Mouse (Mus musculus) liver, postnatal 0 days (tissue): ENCODE results near the gene Dnajb13. TPM values are rescaled to one million over a fixed set of nuclear protein-coding genes. Genes with fewer than 3 reads are reported as not detected.
"Not testable (repeated sequence)": the region's sequence is repeated elsewhere in the genome, so short reads cannot be mapped to it uniquely, and the experiment has no call there.

ENCODE experiments used
- ATAC-seq: fragments of 200-750 bp; cut with Nextera tagmentation; 2 replicates; pipeline ENCODE4 v1.8.0; 2017; ENCODE audit warnings: mild to moderate bottlenecking, moderate library complexity
- DNase-seq: peaks from one replicate; pipeline ENCODE4 v3.0.0-alpha.2; 2016
- H3K27ac ChIP-seq: fragments of 300-500 bp; sonication (generic); 2 replicates; pipeline ENCODE4 v1.5.1; 2014; ENCODE audit warnings: antibody characterized with exemption, moderate library complexity, mild to moderate bottlenecking, low read depth
- H3K27me3 ChIP-seq: fragments of 300-500 bp; sonication (generic); 2 replicates; pipeline ENCODE4 v1.6.1; 2014; ENCODE audit warnings: low read length, control low read depth, mixed read lengths; ENCODE audit not compliant: insufficient read depth
- H3K36me3 ChIP-seq: fragments of 300-500 bp; sonication (generic); replicated peaks from 2 replicates; pipeline ENCODE4 v1.6.1; 2014; ENCODE audit warnings: mild to moderate bottlenecking, control low read depth, low read length, moderate library complexity, mixed read lengths; ENCODE audit not compliant: insufficient read depth
- H3K4me1 ChIP-seq: fragments of 300-500 bp; sonication (generic); 2 replicates; pipeline ENCODE4 v1.6.1; 2014; ENCODE audit warnings: antibody characterized with exemption, mild to moderate bottlenecking, control low read depth; ENCODE audit not compliant: insufficient read depth
- H3K4me2 ChIP-seq: fragments of 300-500 bp; sonication (generic); 2 replicates; pipeline ENCODE4 v1.6.1; 2014; ENCODE audit warnings: low read depth, mild to moderate bottlenecking, low read length, moderate library complexity, mixed read lengths
- H3K4me3 ChIP-seq: fragments of 300-500 bp; sonication (generic); 2 replicates; pipeline ENCODE4 v1.5.1; 2014; ENCODE audit warnings: low read depth, low read length
- H3K9ac ChIP-seq: fragments of 300-500 bp; sonication (generic); replicated peaks from 2 replicates; pipeline ENCODE4 v1.6.1; 2014; ENCODE audit warnings: mild to moderate bottlenecking, moderate library complexity
- H3K9me3 ChIP-seq: fragments of 300-500 bp; sonication (generic); 2 replicates; pipeline ENCODE4 v1.6.1; 2016; ENCODE audit warnings: mild to moderate bottlenecking, control low read depth, low read length, mixed read lengths
- CTCF ChIP-seq: sonication (generic); IDR thresholded peaks from 2 replicates; pipeline ENCODE4 v1.5.1; 2016; ENCODE audit warnings: antibody characterized with exemption, low read depth
- EP300 ChIP-seq: IDR thresholded peaks from 2 replicates; pipeline ENCODE4 v1.6.1; 2016; ENCODE audit warnings: antibody characterized with exemption, low read depth, mild to moderate bottlenecking
- WGBS: fragments of 180-500 bp; shearing (Covaris S2); extraction: QIAGEN DNeasy Blood & Tissue Kit; methylation state at CpG from one replicate; pipeline ENCODE4 v1.1.7; 2014; ENCODE audit not compliant: insufficient replicate concordance; 5-methylcytosine and 5-hydroxymethylcytosine counted together
- polyA plus RNA-seq: library from polyadenylated mRNA; unstranded; fragments of >200 nt; fragmentation: Nextera tagmentation; extraction: Ambion mirVana; gene quantifications from 2 replicates; pipeline ENCODE4 v1.2.1, GENCODE M21; 2015

Dnajb13 gene
- polyA plus RNA-seq, 1 experiment from 2014 or later = 1.8 TPM

DNA sequence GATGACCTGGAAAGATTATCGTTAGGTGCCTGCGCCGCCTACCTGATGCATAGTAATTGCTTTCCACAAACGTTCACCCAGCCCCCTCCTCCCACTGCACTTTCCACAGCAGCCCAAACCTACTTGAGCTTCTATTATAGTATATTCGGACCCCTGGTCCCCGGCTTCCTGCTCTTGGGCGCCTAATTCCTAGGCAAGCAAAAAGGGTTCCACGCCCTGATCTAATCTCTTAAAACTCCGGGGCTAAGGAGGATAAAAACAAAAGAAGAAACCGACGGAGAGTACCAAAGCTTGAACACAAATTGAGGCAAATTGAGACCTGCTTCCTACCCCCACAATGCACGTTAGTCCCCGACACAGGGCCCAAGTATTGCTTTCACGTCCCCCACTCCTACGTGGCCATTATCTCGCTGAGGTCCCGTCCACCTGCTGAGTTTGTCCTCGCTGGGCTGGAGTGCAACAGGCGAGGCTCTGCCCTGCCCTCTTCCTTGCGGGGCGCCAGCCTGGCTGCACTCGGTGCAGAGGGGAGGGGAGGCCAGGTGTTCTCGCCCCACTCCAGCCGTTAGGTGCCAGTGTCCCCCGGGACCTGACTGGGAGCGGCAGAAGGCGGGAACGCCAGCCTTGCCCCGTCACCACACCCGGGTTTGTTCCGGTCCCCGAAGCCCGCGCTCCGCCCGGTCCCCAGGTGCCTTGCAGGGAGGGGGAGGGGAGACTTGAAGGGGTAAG lies 22.2 kb downstream of the Dnajb13 start:
- Histone ChIP-seq H3K4me1 (peaks cover 40% of the 10 kb centered on the region), H3K27ac (peak overlapping the region; percentile 94), H3K9ac (peak overlapping the region; percentile 75), H3K36me3 (peaks cover 33% of the 10 kb centered on the region), H3K4me3 (peak overlapping the region; percentile 82), H3K4me2 (peak overlapping the region; percentile 93), H3K27me3 (no peaks in the 10 kb centered on the region), H3K9me3 (no peaks in the 10 kb centered on the region)
- DNase-seq (no peak), ATAC-seq (peak; percentile 59)
- WGBS = 1% methylated on average over 34 of the region's 36 CpGs
- no peak; the same call in 1 of the 2 replicates for TF ChIP-seq EP300
- peak; percentile 19; the same call in 1 of the 2 replicates for TF ChIP-seq CTCF

DNA sequence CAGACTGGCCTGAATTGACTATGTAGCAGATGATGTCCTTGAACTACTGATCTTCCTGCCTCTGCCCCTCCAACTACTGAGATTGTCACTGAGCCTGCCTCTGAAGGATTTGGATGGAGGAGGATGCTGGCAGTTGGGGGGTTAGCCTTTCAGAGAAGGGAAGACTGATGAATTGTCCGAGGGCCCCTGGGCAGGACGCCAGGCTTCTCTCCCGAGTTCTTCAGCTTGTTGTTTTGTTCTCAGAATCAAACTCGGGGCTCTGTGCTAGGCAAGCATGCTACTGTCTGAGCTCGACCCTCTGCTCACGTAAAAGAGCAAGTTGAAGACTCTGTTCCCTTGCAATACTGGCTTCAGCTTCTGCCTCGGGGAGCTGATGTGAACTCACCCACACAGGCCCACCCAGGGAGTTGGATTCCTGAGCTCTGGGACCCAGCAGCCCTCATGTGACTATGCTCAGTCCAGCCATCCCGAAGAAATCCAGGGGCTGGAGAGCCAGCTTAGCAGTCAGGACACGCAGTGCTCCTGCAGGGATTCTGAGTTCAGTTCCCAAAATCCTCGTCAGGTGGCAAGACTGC lies 26.2 kb downstream of the Dnajb13 start:
- peaks cover 12% of the 10 kb centered on the region for H3K4me1 ChIP-seq
- 62% methylated on average over 10 of the region's 10 CpGs for WGBS
- no peak for TF ChIP-seq CTCF
- no peak for TF ChIP-seq EP300
- DNase-seq (no peak), ATAC-seq (no peak)
- H3K27me3 ChIP-seq = no peaks in the 10 kb centered on the region
- no peaks in the 10 kb centered on the region for H3K9me3 ChIP-seq
- H3K27ac ChIP-seq = no peak overlapping the region
- H3K4me2 ChIP-seq = no peak overlapping the region
- no peaks in the 10 kb centered on the region for H3K36me3 ChIP-seq
- H3K4me3 ChIP-seq = no peak overlapping the region
- no peak overlapping the region for H3K9ac ChIP-seq

DNA sequence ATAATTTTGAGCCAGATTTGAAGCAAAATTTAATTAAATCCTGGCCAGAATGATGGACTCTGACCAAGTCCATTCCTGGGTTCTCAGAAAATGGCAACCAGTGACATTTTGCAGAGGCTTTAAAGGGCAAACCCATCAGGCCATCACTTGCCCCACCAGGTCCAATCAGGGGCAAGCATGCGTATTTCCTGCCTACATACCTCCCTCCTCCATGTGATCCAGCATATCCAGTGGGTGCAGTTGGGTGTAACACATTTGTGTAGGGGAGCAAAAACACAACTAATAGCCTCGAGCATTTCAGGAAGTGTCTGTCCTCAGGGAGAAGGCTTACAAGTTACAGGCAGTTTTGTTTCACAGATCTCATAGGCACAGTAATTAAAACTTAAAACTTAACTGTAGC lies 27.5 kb downstream of the Dnajb13 start:
- H3K9ac ChIP-seq = no peak overlapping the region

DNA sequence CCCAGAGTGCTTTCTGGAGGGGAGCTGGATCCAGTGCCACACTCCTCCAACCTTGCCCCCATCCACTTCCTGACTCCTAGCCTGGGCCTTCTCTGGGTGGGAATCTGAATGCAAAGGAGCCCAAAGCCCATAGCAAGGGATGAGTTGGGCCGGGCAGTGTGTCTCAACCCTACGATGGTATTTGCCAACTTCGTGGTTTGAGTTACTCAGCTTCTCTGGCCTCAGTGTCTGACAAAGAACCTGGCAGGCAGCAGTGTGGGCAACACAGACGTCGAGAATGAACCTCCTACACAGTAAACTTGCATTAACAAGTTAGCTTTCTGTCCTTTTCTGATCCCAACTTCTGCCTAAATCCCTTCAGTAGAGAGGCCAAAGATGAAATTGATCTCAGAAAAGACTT lies 30.3 kb downstream of the Dnajb13 start:
- no peaks in the 10 kb centered on the region for H3K27me3 ChIP-seq
- no peak overlapping the region for H3K4me3 ChIP-seq
- no peak overlapping the region for H3K27ac ChIP-seq
- no peak overlapping the region for H3K4me2 ChIP-seq
- TF ChIP-seq CTCF (no peak), EP300 (no peak)
- no peaks in the 10 kb centered on the region for H3K9me3 ChIP-seq
- no peak overlapping the region for H3K9ac ChIP-seq
- ATAC-seq (no peak), DNase-seq (no peak)
- H3K36me3 ChIP-seq = no peaks in the 10 kb centered on the region
- 69% methylated on average over 5 of the region's 5 CpGs for WGBS
- no peaks in the 10 kb centered on the region for H3K4me1 ChIP-seq

More for the DNA sequence above, 27.5 kb downstream of the Dnajb13 start:
- WGBS = 53% methylated on average over 2 of the region's 2 CpGs
- no peak for TF ChIP-seq CTCF
- TF ChIP-seq EP300 = no peak
- peak overlapping the region; percentile 22; the same call in 1 of the 2 replicates for H3K27ac ChIP-seq
- no peaks in the 10 kb centered on the region for H3K9me3 ChIP-seq
- H3K4me3 ChIP-seq = no peak overlapping the region
- no peak overlapping the region for H3K4me2 ChIP-seq
- DNase-seq (no peak), ATAC-seq (peak; percentile 46; the same call in 1 of the 2 replicates)
- no peaks in the 10 kb centered on the region for H3K36me3 ChIP-seq
- H3K4me1 ChIP-seq = peaks cover 6% of the 10 kb centered on the region
- H3K27me3 ChIP-seq = no peaks in the 10 kb centered on the region

DNA sequence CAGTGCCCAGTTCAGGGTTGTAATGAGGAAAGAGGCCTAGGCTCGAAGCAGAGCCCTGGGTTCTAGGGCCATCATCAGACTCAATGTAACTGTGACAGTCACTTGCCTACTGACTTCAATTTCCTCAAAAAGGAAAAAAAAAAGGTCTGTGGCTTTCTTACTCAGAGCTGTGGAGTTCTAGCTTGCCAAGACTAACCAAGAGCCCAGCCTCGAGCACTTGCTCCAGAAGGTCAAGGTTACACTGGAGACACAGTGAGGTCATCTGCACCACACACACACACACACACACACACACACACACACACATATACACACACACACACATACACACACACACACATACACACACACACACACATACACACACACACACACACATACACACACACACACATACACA lies 32.7 kb downstream of the Dnajb13 start:
- H3K4me2 ChIP-seq, H3K27ac ChIP-seq, H3K36me3 ChIP-seq, H3K27me3 ChIP-seq, H3K9me3 ChIP-seq, H3K4me3 ChIP-seq, H3K4me1 ChIP-seq, DNase-seq, H3K9ac ChIP-seq, ATAC-seq: not testable (repeated sequence)
- WGBS = 80% methylated on average over 2 of the region's 2 CpGs

DNA sequence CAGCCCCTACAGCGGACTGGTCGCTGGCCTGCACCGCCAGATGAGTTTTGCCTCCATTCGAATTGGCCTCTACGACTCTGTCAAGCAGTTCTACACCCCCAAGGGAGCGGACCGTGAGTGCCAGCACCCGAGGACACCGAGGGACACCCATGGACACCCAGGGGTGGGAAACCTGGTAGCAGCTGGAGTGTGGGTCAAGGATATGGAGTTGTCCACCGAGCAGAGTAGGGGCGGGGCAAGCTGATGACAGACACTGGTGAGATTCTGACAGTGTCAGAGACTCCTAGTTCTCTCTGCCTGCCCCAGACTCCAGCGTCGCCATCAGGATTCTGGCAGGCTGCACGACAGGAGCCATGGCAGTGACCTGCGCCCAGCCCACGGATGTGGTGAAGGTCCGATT lies 34.6 kb downstream of the Dnajb13 start:
- ATAC-seq (no peak), DNase-seq (no peak)
- TF ChIP-seq CTCF (no peak), EP300 (no peak)
- WGBS = 83% methylated on average over 17 of the region's 17 CpGs
- Histone ChIP-seq H3K4me1 (no peaks in the 10 kb centered on the region), H3K27me3 (no peaks in the 10 kb centered on the region), H3K27ac (no peak overlapping the region), H3K4me3 (no peak overlapping the region), H3K4me2 (no peak overlapping the region), H3K36me3 (no peaks in the 10 kb centered on the region), H3K9me3 (no peaks in the 10 kb centered on the region), H3K9ac (no peak overlapping the region)

DNA sequence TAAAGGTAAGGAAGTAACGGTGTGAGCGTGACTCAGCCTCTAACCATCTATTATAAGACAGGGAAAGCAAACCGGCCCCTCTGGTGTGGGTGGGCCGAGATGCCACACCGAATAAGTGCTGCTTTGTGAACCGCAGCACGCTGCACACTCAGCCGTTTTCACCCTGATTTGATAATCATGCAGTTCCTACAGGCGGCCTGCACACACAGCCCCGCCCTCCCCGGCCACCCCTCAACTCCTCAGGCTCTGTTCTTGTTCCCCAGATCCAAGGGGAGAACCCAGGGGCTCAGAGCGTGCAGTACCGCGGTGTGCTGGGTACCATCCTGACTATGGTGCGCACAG lies 35.0 kb downstream of the Dnajb13 start:
- Histone ChIP-seq H3K9me3 (no peaks in the 10 kb centered on the region), H3K27ac (no peak overlapping the region), H3K9ac (no peak overlapping the region), H3K4me1 (peaks cover 2% of the 10 kb centered on the region; the same call in 1 of the 2 replicates), H3K4me3 (no peak overlapping the region), H3K27me3 (no peaks in the 10 kb centered on the region), H3K36me3 (no peaks in the 10 kb centered on the region), H3K4me2 (no peak overlapping the region)
- ATAC-seq (no peak), DNase-seq (no peak)
- TF ChIP-seq CTCF (no peak), EP300 (no peak)
- 69% methylated on average over 15 of the region's 15 CpGs for WGBS
